19 mouse cellular contexts compared by ENCODE assay signal in genomic region chr13:60262449-60263028, GRCm38 (mm10).
DNase-seq lines count a peak whose midpoint lies in the region; ATAC-seq and TF ChIP-seq lines count a peak whose summit lies in the region.
"Had no signal": no experiment of that assay in that cellular context is flagged by ENCODE, and none has a peak within 500 bp of the region (broad histone marks: within the 10 kb centered on the region; RNA-seq: fewer than 3 reads in every experiment).

No protein-coding gene starts in this region.

- no peaks in the 10 kb centered on the region for H3K9me3 ChIP-seq in kidney, postnatal 0 days (replicated peaks; ENCODE audit: low read length)
- H3K9me3 ChIP-seq: lung, embryonic 15.5 days; neural tube, embryonic 13.5 days had no signal

- no peaks in the 10 kb centered on the region for H3K36me3 ChIP-seq in kidney, postnatal 0 days (ENCODE audit: insufficient read depth, low read length)
- H3K36me3 ChIP-seq: heart, embryonic 13.5 days; lung, embryonic 15.5 days; midbrain, embryonic 10.5 days; neural tube, embryonic 13.5 days had no signal

- intact Hi-C loops in gastrocnemius, adult 2 months (cut with DNase I) = no loop called here

- 0 out of 2 replicates have a peak overlapping the region, but pooled peaks have one; percentile 4 for H3K27ac ChIP-seq in gastrocnemius, adult 2 months
- H3K27ac ChIP-seq in kidney, postnatal 0 days = peak overlapping the region; percentile 31; the same call in 1 of the 2 replicates
- H3K27ac ChIP-seq: heart, embryonic 13.5 days; hindbrain, embryonic 14.5 days; lung, embryonic 15.5 days; midbrain, embryonic 10.5 days; neural tube, embryonic 13.5 days had no signal

- no peak for TF ChIP-seq CTCF in gastrocnemius, adult 2 months (IDR thresholded peaks at IDR 0.05)
- TF ChIP-seq CTCF in kidney, postnatal 0 days (IDR thresholded peaks at IDR 0.05; ENCODE audit: low read depth) = no peak

- ATAC-seq in kidney, postnatal 0 days (replicated peaks; ENCODE audit: low FRiP score, low read depth) = 0 out of 2 replicates have a peak, but pooled peaks have one; percentile 34

- H3K4me3 ChIP-seq in gastrocnemius, adult 2 months = no peak overlapping the region
- H3K4me3 ChIP-seq in kidney, postnatal 0 days (replicated peaks; ENCODE audit: low read depth, low read length) = no peak overlapping the region
- H3K4me3 ChIP-seq: heart, embryonic 13.5 days; lung, embryonic 15.5 days; midbrain, embryonic 10.5 days; neural tube, embryonic 13.5 days had no signal

- H3K4me2 ChIP-seq in kidney, postnatal 0 days (ENCODE audit: low read length) = no peak overlapping the region
- H3K4me2 ChIP-seq: heart, embryonic 13.5 days; hindbrain, embryonic 14.5 days; lung, embryonic 15.5 days; neural tube, embryonic 13.5 days had no signal

- no peak for DNase-seq in gastrocnemius, adult 2 months
- DNase-seq in gastrocnemius, postnatal 25 days = no peak
- DNase-seq in kidney, postnatal 0 days (ENCODE audit: low spot score) = peak; percentile 76
- no peak for DNase-seq in kidney, adult 11 months
- peak; percentile 30 for DNase-seq in retina, postnatal 1 day
- DNase-seq in retina, embryonic 14.5 days (ENCODE audit: low spot score) = no peak
- DNase-seq in adrenal gland, postnatal 4 days (ENCODE audit: low spot score in 2 of 2) = no peak
- no peak for DNase-seq in adrenal gland, postnatal 14 days
- DNase-seq: cerebellum, postnatal 14 days; gastrocnemius, postnatal 14 days; layer of hippocampus, postnatal 36 days; left cerebral cortex, postnatal 4 days; right cerebral cortex, postnatal 4 days had no signal

- no peaks in the 10 kb centered on the region for H3K27me3 ChIP-seq in kidney, postnatal 0 days (ENCODE audit: insufficient read depth, low read length)
- H3K27me3 ChIP-seq: CH12.LX; heart, embryonic 13.5 days; lung, embryonic 15.5 days; neural tube, embryonic 13.5 days had no signal

- 26% methylated on average over 11 of the region's 11 CpGs for WGBS in kidney, postnatal 0 days

- peaks cover 3% of the 10 kb centered on the region; the same call in 1 of the 2 replicates for H3K4me1 ChIP-seq in kidney, postnatal 0 days (replicated peaks; ENCODE audit: insufficient read depth, low read length)

- no peak overlapping the region for H3K9ac ChIP-seq in kidney, postnatal 0 days (ENCODE audit: low read depth, low read length)
- H3K9ac ChIP-seq: heart, embryonic 13.5 days; hindbrain, embryonic 14.5 days; lung, embryonic 15.5 days; neural tube, embryonic 13.5 days had no signal

Comparison
In these comparisons a context has a peak if more than half of its experiments do, and no peak if none do; other contexts are left out.
1. DNase-seq: peak in kidney, postnatal 0 days (single experiment) and retina, postnatal 1 day (single experiment); none in gastrocnemius, adult 2 months (single experiment), gastrocnemius, postnatal 25 days (single experiment), kidney, adult 11 months (single experiment), retina, embryonic 14.5 days (single experiment), adrenal gland, postnatal 4 days (0 of 2) and adrenal gland, postnatal 14 days (single experiment).